Mouse (Mus musculus): ENCODE data around the gene Fam111a.

Fam111a gene

GRCm38 (mm10) chr19:12600684-12601480 lies 55.3 kb downstream of the Fam111a start:
- in situ Hi-C loops (cut with MboI, MseI) = no loop called here

- in situ Hi-C loops (cut with MboI, MseI) = no loop called here
These were observed 62.8 kb downstream of the Fam111a start for GRCm38 (mm10) chr19:12608336-12608735.

- in situ Hi-C loops (cut with MboI, MseI) = loop anchor here (10.0 kb wide), 1 partner anchor 211 kb away; no protein-coding TSS in a partner anchor
These were observed 68.1 kb downstream of the Fam111a start for GRCm38 (mm10) chr19:12613646-12614045.

GRCm38 (mm10) chr19:12633176-12633575 lies 87.6 kb downstream of the Fam111a start, which contains the start of gene Glyat:
Glyat (plus strand) TSS chr19:12633308.
- in situ Hi-C loops (cut with MboI, MseI) = loop anchor here (25.0 kb wide), 1 partner anchor 729 kb away; the partner anchor contains the start of gene Olfr1467

- in situ Hi-C loops (cut with MboI, MseI) = loop anchor here (25.0 kb wide), 1 partner anchor 728 kb away; the partner anchor contains the start of gene Olfr1467
These were observed 88.7 kb downstream of the Fam111a start for GRCm38 (mm10) chr19:12634259-12634658.

- in situ Hi-C loops (cut with MboI, MseI) = loop anchor here (25.0 kb wide), 1 partner anchor 727 kb away; the partner anchor contains the start of gene Olfr1467
These were observed 89.4 kb downstream of the Fam111a start for GRCm38 (mm10) chr19:12634963-12635362.

- in situ Hi-C loops (cut with MboI, MseI) = loop anchor here (25.0 kb wide), 1 partner anchor 725 kb away; the partner anchor contains the start of gene Olfr1467
These were observed 91.3 kb downstream of the Fam111a start for GRCm38 (mm10) chr19:12636863-12637262.

GRCm38 (mm10) chr19:12638049-12638448 lies 92.5 kb downstream of the Fam111a start:
- in situ Hi-C loops (cut with MboI, MseI) = loop anchor here (25.0 kb wide), 1 partner anchor 724 kb away; the partner anchor contains the start of gene Olfr1467

Data from T-helper 1 cell (primary cell).